Mouse (Mus musculus) heart, adult 2 months (tissue): ENCODE results near the gene Gm49337.

Experiments
- CTCF ChIP-seq: fragments of 200-600 bp; IDR thresholded peaks from 2 replicates; pipeline ENCODE4 v1.8.1; 2022; ENCODE audit warnings: antibody characterized with exemption, mild to moderate bottlenecking, moderate library complexity
- EP300 ChIP-seq: fragments of 200-500 bp; IDR thresholded peaks from 2 replicates; pipeline ENCODE4 v1.6.1; 2011; ENCODE audit warnings: low read depth, low read length, control low read depth; ENCODE audit not compliant: insufficient read depth
- POLR2A ChIP-seq: fragments of 200-500 bp; IDR thresholded peaks from 2 replicates; pipeline ENCODE4 v1.6.1; 2011; ENCODE audit warnings: mild to moderate bottlenecking, low read depth, low read length, control low read depth; ENCODE audit not compliant: insufficient read depth

DNA sequence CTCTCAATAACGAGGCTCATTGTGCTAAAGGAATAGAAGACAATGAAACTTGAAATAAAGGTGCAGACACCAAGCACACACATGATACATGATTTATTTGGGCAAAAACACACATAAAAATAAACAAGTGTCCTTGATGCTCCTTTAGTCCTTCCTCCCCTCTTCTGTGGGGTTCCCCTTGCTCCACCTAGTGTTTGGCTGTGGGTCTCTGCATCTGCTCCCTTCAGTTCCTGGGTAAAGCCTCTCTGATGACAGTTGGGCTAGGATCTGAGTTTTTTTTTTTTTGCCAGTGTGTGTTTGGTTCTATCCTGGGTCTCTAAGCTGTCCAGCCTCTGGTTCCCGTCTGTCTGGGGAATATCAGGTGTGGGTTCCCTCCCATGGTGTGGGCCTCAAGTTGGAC is 109.0 kb downstream of the Gm49337 start:
- TF ChIP-seq POLR2A = no peak
- TF ChIP-seq CTCF = peak; percentile 64
- no peak for TF ChIP-seq EP300
